Mouse (Mus musculus): ENCODE results near the gene Rplp2.
"Not testable (repeated sequence)": the region's sequence is repeated elsewhere in the genome, so short reads cannot be mapped to it uniquely, and the experiment has no call there.

Gene Rplp2

DNA sequence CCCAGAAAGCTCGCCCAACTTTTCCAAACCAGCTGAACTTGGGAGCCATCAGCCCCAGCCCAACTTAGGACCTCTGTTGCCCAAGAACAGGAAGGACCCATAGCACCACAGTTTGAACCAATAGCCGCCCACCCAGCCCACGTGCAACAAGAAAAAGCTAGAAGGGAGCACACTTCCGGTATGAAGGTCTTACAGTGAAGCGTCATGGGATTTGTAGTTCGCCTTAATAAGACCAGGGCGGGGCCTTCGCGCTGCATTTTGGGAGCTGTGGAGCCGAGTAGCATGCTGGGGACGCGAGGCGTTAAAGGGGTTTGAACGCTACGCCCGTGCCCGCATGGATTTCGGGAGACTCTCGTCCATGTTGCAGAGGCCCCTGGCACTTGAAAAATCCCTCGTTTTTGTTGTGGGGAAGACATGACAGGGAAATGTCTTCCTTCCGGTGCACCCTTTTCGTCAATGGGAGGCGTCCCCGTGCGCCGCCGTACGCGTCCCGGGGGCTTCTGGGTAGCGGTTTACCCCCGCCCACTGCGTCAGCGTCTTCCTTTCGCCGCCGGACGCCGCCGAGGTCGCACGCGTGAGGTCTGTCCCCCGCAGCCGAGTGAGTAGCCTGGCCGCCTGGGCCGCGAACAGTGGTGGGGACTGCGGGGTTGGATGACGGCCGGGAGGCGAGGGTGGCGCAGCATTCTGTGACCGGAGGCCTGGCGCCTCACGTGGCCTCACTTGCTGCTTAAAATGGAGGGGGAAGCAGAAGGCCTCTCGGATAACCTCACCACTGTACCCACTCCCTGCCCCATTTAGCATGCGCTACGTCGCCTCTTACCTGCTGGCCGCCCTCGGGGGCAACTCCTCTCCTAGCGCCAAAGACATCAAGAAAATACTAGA lies at the start of gene Rplp2:
Gene Rplp2 (plus strand): TSS at position 261 of the 882 bp plus-strand sequence.
- DNase-seq (ENCODE audit: low spot score), result peak; percentile 94

DNA sequence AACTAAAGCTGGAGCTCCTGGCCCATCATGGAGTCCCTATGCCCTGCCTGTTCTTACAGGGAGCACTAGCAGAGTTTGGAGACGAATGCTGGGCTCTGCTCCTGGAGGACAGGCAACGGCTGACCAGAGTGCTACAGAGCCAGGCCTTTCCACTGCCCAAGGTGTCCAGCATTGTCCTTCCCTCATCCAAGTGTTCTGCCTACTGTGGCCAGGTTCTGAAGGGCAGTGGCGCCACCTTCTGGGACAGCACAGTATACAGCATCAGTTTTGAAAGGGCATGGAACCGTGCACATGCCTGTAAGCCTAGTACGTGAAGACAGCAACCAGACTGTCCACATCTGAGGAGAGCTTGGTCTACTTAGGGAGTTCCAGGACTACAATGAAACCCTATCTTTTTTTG lies 43.9 kb upstream of the Rplp2 start:
- DNase-seq (ENCODE audit: low spot score), result peak; percentile 59

DNA sequence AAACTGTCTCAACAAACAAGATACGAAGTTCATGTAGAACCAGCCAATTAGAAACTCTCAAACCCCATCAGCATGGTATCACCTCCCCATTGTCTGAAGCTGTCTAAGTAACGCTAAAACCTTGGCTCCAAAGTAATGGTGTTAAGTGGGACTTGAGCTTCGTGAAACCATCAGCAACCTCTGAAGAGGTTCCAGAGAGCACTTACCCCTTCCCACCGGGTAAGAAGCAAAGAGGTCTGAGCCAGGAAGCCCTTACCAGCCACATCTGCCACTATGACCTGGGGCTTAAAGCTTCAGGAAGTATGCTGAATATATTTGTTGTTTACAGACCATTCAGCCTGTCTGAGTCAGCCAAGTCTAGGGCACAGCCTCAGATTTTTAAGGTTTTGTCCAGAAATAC lies 41.7 kb upstream of the Rplp2 start:
- DNase-seq (ENCODE audit: low spot score), result no peak

GRCm38 (mm10) chr7:141407670-141408069 lies 39.5 kb upstream of the Rplp2 start:
- not testable (repeated sequence) for DNase-seq (ENCODE audit: low spot score)

DNA sequence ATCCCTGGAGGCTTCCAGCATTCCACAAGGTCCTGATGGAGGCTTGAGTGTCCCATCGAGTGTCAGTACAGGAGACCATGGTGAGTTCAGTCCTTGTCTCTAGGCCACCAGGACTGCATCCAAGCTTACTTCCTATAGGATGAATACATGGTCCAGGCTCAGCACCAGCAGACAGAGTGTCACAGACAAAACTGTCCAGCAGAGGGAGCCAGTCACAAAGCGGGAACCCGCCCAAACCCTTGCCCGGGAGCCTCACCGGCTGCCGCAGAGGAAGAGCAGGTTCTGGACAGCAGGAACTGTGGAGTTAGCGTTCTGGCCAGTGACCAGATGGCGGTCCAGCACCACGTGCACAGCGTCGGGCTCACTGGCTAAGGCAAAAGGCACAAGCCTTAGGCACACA lies 38.3 kb upstream of the Rplp2 start:
- DNase-seq (ENCODE audit: low spot score), result peak; percentile 80

- no peak for DNase-seq (ENCODE audit: low spot score)
These were observed 36.5 kb upstream of the Rplp2 start for GRCm38 (mm10) chr7:141410631-141411030.

GRCm38 (mm10) chr7:141411667-141412066 lies 35.5 kb upstream of the Rplp2 start:
- no peak for DNase-seq (ENCODE audit: low spot score)

GRCm38 (mm10) chr7:141413331-141413730 lies 33.8 kb upstream of the Rplp2 start:
- DNase-seq (ENCODE audit: low spot score), result no peak

- peak; percentile 100 for DNase-seq (ENCODE audit: low spot score)
These were observed 33.2 kb upstream of the Rplp2 start, which contains the start of gene Gatd1 for GRCm38 (mm10) chr7:141413809-141414584. Gene Gatd1 (minus strand): TSS chr7:141414136.

GRCm38 (mm10) chr7:141416144-141416841 lies 30.9 kb upstream of the Rplp2 start:
- DNase-seq (ENCODE audit: low spot score), result no peak

DNA sequence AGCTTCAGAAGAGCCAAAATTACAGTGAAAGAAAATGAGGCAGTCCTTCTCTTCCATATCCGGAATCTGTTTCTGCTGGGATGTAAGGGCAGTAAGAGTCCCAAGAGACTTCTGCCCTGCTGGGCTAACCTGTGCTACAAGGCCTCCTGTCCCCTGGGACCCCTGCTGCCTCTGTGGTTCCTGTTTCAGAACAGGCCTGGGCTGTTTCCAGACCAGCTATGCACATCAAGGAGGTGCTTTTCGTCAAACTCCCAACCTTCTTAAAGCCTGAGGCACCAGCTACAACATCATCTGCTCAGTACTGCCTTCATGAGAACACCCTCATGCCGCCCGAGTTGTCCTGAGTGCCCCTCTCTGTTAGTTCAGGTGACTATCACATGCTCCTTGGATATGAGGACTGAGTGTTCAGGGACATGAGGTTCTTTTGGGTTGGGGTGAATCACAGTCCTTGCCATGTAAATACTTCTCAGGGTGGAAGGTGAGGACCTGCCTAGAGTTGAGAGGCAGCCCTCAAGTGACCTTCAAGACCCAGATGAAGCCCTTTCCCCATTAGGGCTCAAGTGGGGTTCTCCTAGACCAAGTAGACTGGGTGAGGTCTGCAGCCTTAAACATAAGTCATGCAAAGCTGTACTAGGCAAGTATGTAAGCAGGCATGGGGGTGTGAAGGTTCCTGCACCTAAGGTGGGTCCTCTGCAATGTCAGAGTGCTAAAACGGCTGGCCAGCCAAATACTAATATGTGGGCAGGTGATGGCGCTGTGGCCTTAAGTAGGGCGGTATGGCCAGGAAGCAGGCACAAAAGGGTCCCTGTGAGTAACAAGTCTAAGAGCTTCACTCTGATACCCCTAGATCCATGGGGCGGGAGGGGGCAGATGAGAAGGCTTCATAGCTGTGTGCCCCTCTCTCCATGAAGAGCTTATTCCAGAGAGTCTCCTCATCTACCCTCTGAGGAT lies 29.2 kb upstream of the Rplp2 start:
- no peak for DNase-seq (ENCODE audit: low spot score)

DNA sequence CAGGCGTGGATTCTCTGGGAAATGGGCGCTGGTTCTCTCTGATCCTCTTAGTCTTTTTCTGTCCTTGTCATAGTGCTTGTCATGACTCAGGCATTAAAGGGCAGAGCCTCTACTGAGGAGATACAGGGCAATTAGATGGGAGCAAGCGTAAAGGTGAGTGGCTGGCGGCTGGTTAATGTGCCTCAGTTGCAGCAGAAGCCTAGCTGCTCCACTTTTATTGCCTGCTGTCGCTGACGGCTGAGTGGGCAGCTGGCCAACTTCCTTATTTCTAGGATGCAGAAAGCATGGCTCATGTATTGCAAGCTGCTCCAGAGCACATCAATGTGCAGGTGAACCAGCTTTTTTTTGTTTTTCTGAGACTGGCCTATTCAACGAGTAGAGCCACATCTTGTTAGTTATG lies 28.2 kb upstream of the Rplp2 start:
- no peak for DNase-seq (ENCODE audit: low spot score)

DNA sequence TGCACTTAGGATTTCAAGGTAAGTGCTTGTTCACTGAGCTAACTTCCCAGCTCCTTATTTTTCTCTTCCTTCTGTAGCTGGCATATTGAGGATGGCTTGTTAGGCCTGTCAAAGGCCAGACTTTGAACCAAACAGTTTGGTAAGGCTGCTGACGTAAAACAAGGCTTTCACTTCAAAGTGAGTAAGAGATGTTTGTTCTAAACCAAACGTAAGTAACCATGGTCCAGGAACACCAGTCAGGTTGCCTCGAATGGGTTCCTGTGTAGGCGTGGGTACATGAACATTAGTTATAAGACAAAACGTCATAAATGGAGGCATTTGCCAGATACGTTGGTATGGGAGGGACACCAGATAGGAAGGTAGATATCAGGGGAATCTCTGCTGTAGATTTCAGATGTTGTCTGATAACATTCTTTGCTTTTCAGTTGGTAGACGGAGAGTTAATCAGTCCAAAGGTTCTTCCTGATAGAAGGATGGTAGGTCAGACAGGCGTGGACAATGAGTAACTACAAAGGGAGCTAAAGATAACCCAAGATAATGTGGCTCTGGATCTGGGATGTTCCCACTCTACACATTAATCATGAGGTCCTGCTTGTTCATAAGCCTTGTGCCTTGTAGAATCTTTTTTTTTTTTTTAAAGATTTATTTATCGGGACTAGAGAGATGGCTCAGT lies 27.0 kb upstream of the Rplp2 start:
- DNase-seq (ENCODE audit: low spot score), result no peak

- DNase-seq (ENCODE audit: low spot score), result no peak
These were observed 23.4 kb upstream of the Rplp2 start for GRCm38 (mm10) chr7:141423811-141424210.

GRCm38 (mm10) chr7:141426948-141427730 lies 20.0 kb upstream of the Rplp2 start:
- DNase-seq (ENCODE audit: low spot score), result no peak

DNA sequence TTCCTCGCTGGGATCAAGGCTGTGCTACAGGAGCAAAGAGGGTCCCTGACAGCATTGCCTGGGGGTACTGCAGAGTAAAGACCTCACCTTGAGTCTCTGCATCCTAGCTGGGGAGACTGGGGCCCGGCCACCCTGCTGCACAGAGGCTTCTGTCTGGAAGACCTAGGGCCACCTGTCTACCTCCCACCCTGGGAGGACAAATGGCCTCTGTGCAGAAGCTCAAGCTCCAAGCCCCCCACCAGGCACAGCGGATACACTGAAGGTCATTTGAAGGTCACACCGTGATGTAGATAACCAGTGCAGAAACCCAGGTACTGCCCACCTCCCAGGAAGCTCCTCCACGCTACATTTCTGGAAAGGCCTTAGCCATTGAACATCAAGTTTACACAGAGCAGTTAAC lies 18.5 kb upstream of the Rplp2 start:
- no peak for DNase-seq (ENCODE audit: low spot score)

DNA sequence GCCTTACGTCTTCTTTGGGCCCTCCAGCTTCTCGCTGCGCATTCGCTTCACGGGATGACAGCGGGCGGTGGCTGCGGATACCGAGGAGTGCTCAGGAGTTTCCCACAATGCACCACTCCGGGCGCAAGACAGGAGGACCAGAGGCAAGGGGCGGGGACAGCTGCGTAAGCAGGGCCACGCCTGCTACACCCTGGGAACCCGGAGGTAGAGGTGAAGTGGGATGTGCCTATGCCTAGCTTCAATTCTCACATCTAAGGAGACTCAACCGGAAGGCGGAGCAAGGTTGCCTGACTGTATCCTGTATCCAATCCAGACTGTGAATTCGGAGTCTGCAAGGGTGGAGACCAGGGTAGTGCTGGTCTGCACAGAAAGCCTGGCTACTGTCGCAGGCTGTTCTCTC lies 17.9 kb upstream of the Rplp2 start, which contains the start of gene Cend1:
Gene Cend1 (minus strand): TSS at position 182 of the 400 bp plus-strand sequence.
- peak; percentile 52 for DNase-seq (ENCODE audit: low spot score)

DNA sequence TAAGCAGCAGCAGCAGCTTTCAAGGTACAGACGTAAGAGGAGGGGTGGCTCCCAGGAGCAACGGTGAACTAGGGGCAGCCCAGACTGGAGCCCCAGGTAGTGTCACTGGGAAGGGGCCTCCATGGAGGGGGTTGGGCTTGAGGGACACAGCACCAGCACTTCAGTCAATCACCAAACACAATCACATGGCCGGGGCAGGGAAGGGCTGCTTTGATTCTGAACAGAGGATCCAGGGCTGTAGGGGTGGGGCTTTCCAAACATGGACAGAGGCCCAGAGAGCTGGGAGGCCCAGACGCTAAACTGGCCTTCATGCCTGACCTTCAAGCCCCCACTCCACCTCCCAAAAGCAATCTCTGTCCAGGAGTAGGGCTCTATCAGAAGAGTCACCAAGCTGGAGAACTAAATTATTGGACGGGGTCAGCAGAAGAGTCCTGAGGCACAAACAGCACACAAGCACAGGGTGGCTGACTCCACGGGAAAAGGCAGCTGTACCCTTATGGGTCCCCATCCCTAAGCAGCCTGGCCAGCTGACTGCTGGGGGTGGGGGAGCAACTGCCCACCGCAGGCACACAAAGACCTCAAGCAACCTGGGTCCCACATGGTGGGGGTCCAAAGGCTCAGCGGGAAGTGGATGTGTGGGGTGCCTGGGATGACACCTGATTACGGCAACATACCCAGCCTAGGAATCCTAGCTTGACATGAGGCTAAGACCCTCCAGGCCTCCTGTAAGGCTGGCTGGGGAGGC lies 17.2 kb upstream of the Rplp2 start:
- peak; percentile 63 for DNase-seq (ENCODE audit: low spot score)

All from ovary, postnatal 36 days (tissue).